Mouse (Mus musculus): ENCODE measurements at regions not wholly inside any gene's neighbourhood (a gene's known extent, or its start where the extent isn't known, plus 50 kb on each side); places are given as distances from the start of the nearest gene placed in this dataset.

GRCm38 (mm10) chr7:37333451-37333850, 440.0 kb downstream of the Zfp536 start:
- DNase-seq (ENCODE audit: low spot score in 2 of 2) = no peak

- DNase-seq (ENCODE audit: low spot score in 2 of 2) = no peak
Observed at GRCm38 (mm10) chr7:37335212-37335611, 438.2 kb downstream of the Zfp536 start.

- DNase-seq (ENCODE audit: low spot score in 2 of 2) = no peak
Observed at GRCm38 (mm10) chr7:37336171-37336850, 437.1 kb downstream of the Zfp536 start.

GRCm38 (mm10) chr7:37336851-37337531, 436.4 kb downstream of the Zfp536 start:
- peak; percentile 68 to 84 for DNase-seq (ENCODE audit: low spot score in 2 of 2)

GRCm38 (mm10) chr7:37337616-37338015, 435.8 kb downstream of the Zfp536 start:
- DNase-seq (ENCODE audit: low spot score in 2 of 2) = no peak

- DNase-seq (ENCODE audit: low spot score in 2 of 2) = no peak
Observed at GRCm38 (mm10) chr7:37338067-37338501, 435.4 kb downstream of the Zfp536 start.

- DNase-seq (ENCODE audit: low spot score in 2 of 2) = no peak
Observed at GRCm38 (mm10) chr7:37342613-37343012, 430.8 kb downstream of the Zfp536 start.

- no peak for DNase-seq (ENCODE audit: low spot score in 2 of 2)
Observed at GRCm38 (mm10) chr7:37343021-37343593, 430.3 kb downstream of the Zfp536 start.

GRCm38 (mm10) chr7:37343691-37344233, 429.7 kb downstream of the Zfp536 start:
- no peak for DNase-seq (ENCODE audit: low spot score in 2 of 2)

GRCm38 (mm10) chr7:37346041-37346440, 427.4 kb downstream of the Zfp536 start:
- peak; percentile 70 to 77 for DNase-seq (ENCODE audit: low spot score in 2 of 2)

- DNase-seq (ENCODE audit: low spot score in 2 of 2) = peak; percentile 92 to 97
Observed at GRCm38 (mm10) chr7:37357647-37358395, 415.6 kb downstream of the Zfp536 start.

GRCm38 (mm10) chr7:37358492-37358891, 414.9 kb downstream of the Zfp536 start:
- no peak for DNase-seq (ENCODE audit: low spot score in 2 of 2)

- DNase-seq (ENCODE audit: low spot score in 2 of 2) = no peak
Observed at GRCm38 (mm10) chr7:37359473-37359872, 414.0 kb downstream of the Zfp536 start.

GRCm38 (mm10) chr7:37360171-37360570, 413.3 kb downstream of the Zfp536 start:
- peak in 1 of 2 experiments; percentile 48 for DNase-seq (ENCODE audit: low spot score in 2 of 2)

- DNase-seq (ENCODE audit: low spot score in 2 of 2) = no peak
Observed at GRCm38 (mm10) chr7:37361802-37362441, 411.5 kb downstream of the Zfp536 start.

- DNase-seq (ENCODE audit: low spot score in 2 of 2) = no peak
Observed at GRCm38 (mm10) chr7:37362879-37363278, 410.6 kb downstream of the Zfp536 start.

- no peak for DNase-seq (ENCODE audit: low spot score in 2 of 2)
Observed at GRCm38 (mm10) chr7:37363629-37364175, 409.7 kb downstream of the Zfp536 start.

- DNase-seq (ENCODE audit: low spot score in 2 of 2) = no peak
Observed at GRCm38 (mm10) chr7:37364221-37364620, 409.2 kb downstream of the Zfp536 start.

- no peak for DNase-seq (ENCODE audit: low spot score in 2 of 2)
Observed at GRCm38 (mm10) chr7:37366006-37366405, 407.4 kb downstream of the Zfp536 start.

- no peak for DNase-seq (ENCODE audit: low spot score in 2 of 2)
Observed at GRCm38 (mm10) chr7:37369698-37370097, 403.7 kb downstream of the Zfp536 start.

Measured in left cerebral cortex, adult 18-20 months (tissue).